Mouse (Mus musculus) lung, postnatal 0 days (tissue): ENCODE results near the gene Prss33.

Experiments
- CTCF ChIP-seq: IDR thresholded peaks from 2 replicates; pipeline ENCODE4 v1.5.1; 2016; ENCODE audit warnings: antibody characterized with exemption, mild to moderate bottlenecking
- EP300 ChIP-seq: IDR thresholded peaks from 2 replicates; pipeline ENCODE4 v1.6.1; 2016; ENCODE audit warnings: antibody characterized with exemption, mild to moderate bottlenecking, control low read depth

DNA sequence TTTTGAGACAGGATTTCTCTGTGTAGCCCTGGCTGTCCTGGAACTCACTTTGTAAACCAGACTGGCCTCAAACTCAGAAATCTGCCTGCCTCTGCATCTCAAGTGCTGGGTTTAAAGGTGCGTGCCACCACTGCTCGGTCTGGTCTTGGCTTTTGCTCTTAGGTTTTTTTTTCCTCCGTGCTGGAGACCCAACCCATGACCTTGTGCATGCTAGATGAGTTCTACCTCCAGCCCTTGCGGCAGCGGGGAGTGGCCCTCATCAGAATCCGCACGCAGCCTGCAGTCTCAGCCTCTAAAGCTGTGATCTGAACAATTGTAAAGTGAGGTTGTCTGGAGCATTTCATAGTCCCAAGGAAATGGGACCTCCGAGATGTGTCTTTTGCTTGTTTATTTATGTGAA, 40.5 kb downstream of the Prss33 start:
- no peak for TF ChIP-seq CTCF
- TF ChIP-seq EP300 = no peak
